Mouse (Mus musculus) retina, postnatal 1 day (tissue): ENCODE data around the gene Vmn2r22.
"Not testable (repeated sequence)": the region's sequence is repeated elsewhere in the genome, so short reads cannot be mapped to it uniquely, and the experiment has no call there.

Source experiments
- DNase-seq: peaks from one replicate; pipeline ENCODE4 v3.0.0-alpha.2; 2012

Gene Vmn2r22

GRCm38 (mm10) chr6:123650625-123651024 is at the start of gene Vmn2r22:
Gene Vmn2r22 (minus strand): TSS chr6:123650725.
- DNase-seq: not testable (repeated sequence)

GRCm38 (mm10) chr6:123697213-123697612 is 46.7 kb upstream of the Vmn2r22 start:
- no peak for DNase-seq

GRCm38 (mm10) chr6:123696639-123697038 is 46.1 kb upstream of the Vmn2r22 start:
- not testable (repeated sequence) for DNase-seq

GRCm38 (mm10) chr6:123657040-123657439 is 6.5 kb upstream of the Vmn2r22 start:
- DNase-seq: peak; percentile 3

- DNase-seq: not testable (repeated sequence)
Observed at GRCm38 (mm10) chr6:123639394-123639793, 11.1 kb downstream of the Vmn2r22 start.

- DNase-seq: not testable (repeated sequence)
Observed at GRCm38 (mm10) chr6:123623784-123624183, 26.7 kb downstream of the Vmn2r22 start.

GRCm38 (mm10) chr6:123588368-123588767 is 62.2 kb downstream of the Vmn2r22 start:
- DNase-seq: not testable (repeated sequence)

GRCm38 (mm10) chr6:123587796-123588328 is 62.7 kb downstream of the Vmn2r22 start:
- DNase-seq: not testable (repeated sequence)

- DNase-seq: not testable (repeated sequence)
Observed at GRCm38 (mm10) chr6:123583988-123584387, 66.5 kb downstream of the Vmn2r22 start.

GRCm38 (mm10) chr6:123574698-123575097 is 75.8 kb downstream of the Vmn2r22 start:
- DNase-seq: not testable (repeated sequence)
